Mouse (Mus musculus) neural tube, embryonic 13.5 days (tissue): ENCODE measurements around the gene Pgrmc2. TPM values are rescaled to one million over a fixed set of nuclear protein-coding genes. Genes with fewer than 3 reads are reported as not detected.

Source experiments
- ATAC-seq: fragments of 200-750 bp; cut with Nextera tagmentation; 2 replicates; pipeline ENCODE4 v1.8.0; 2017; ENCODE audit warnings: low read depth, mild to moderate bottlenecking, moderate TSS enrichment, moderate library complexity
- H3K27ac ChIP-seq: fragments of 300-500 bp; sonication (generic); replicated peaks from 2 replicates; pipeline ENCODE4 v1.5.1; 2015; ENCODE audit warnings: moderate library complexity, mild to moderate bottlenecking, inconsistent platforms
- H3K27me3 ChIP-seq: fragments of 300-500 bp; sonication (generic); 2 replicates; pipeline ENCODE4 v1.6.1; 2015; ENCODE audit warnings: mild to moderate bottlenecking, inconsistent platforms
- H3K36me3 ChIP-seq: fragments of 300-500 bp; sonication (generic); 2 replicates; pipeline ENCODE4 v1.6.1; 2015; ENCODE audit warnings: mild to moderate bottlenecking, inconsistent platforms
- H3K4me1 ChIP-seq: fragments of 300-500 bp; sonication (generic); replicated peaks from 2 replicates; pipeline ENCODE4 v1.6.1; 2015; ENCODE audit warnings: inconsistent platforms
- H3K4me2 ChIP-seq: fragments of 300-500 bp; sonication (generic); 2 replicates; pipeline ENCODE4 v1.6.1; 2015; ENCODE audit warnings: inconsistent platforms, mild to moderate bottlenecking, moderate library complexity
- H3K4me3 ChIP-seq: fragments of 300-500 bp; sonication (generic); 2 replicates; pipeline ENCODE4 v1.5.1; 2015; ENCODE audit warnings: mild to moderate bottlenecking, inconsistent platforms
- H3K9ac ChIP-seq: fragments of 300-500 bp; sonication (generic); 2 replicates; pipeline ENCODE4 v1.6.1; 2015; ENCODE audit warnings: moderate library complexity, mild to moderate bottlenecking, inconsistent platforms
- H3K9me3 ChIP-seq: fragments of 300-500 bp; sonication (generic); 2 replicates; pipeline ENCODE4 v1.6.1; 2016; ENCODE audit warnings: inconsistent platforms
- WGBS: fragments of 180-500 bp; shearing (Covaris S2); methylation state at CpG from one replicate; pipeline ENCODE4 v1.1.7; 2015; 5-methylcytosine and 5-hydroxymethylcytosine counted together
- polyA plus RNA-seq: library from polyadenylated mRNA; unstranded; fragments of >200 nt; fragmentation: Nextera tagmentation; extraction: Ambion mirVana; gene quantifications from 2 replicates; pipeline ENCODE4 v1.2.1, GENCODE M21; 2015

Gene Pgrmc2
- polyA plus RNA-seq, 1 experiment from 2014 or later = 33.2 TPM

GRCm38 (mm10) chr3:41061831-41062565, 20.8 kb downstream of the Pgrmc2 start:
- H3K4me2 ChIP-seq = no peak overlapping the region
- H3K9me3 ChIP-seq = no peaks in the 10 kb centered on the region
- H3K27me3 ChIP-seq = no peaks in the 10 kb centered on the region
- no peaks in the 10 kb centered on the region for H3K4me1 ChIP-seq
- 89% methylated on average over 3 of the region's 3 CpGs for WGBS
- peaks cover 28% of the 10 kb centered on the region for H3K36me3 ChIP-seq
- no peak overlapping the region for H3K9ac ChIP-seq
- ATAC-seq = no peak
- H3K27ac ChIP-seq = no peak overlapping the region
- no peak overlapping the region for H3K4me3 ChIP-seq

- H3K9ac ChIP-seq = no peak overlapping the region
- peaks cover 8% of the 10 kb centered on the region; the same call in 1 of the 2 replicates for H3K36me3 ChIP-seq
- H3K4me1 ChIP-seq = no peaks in the 10 kb centered on the region
- WGBS = 91% methylated on average over 3 of the region's 3 CpGs
- H3K4me2 ChIP-seq = no peak overlapping the region
- H3K27ac ChIP-seq = no peak overlapping the region
- no peaks in the 10 kb centered on the region for H3K27me3 ChIP-seq
- H3K9me3 ChIP-seq = no peaks in the 10 kb centered on the region; the same call in 1 of the 2 replicates
- no peak overlapping the region for H3K4me3 ChIP-seq
- ATAC-seq = no peak
Observed at GRCm38 (mm10) chr3:41059249-41059648, 23.6 kb downstream of the Pgrmc2 start.

GRCm38 (mm10) chr3:41058395-41058794, 24.5 kb downstream of the Pgrmc2 start:
- H3K27ac ChIP-seq = no peak overlapping the region
- WGBS = 70% methylated on average over 2 of the region's 2 CpGs
- no peak for ATAC-seq

GRCm38 (mm10) chr3:41053334-41053733, 29.5 kb downstream of the Pgrmc2 start:
- 94% methylated on average over 3 of the region's 3 CpGs for WGBS
- no peaks in the 10 kb centered on the region for H3K4me1 ChIP-seq
- no peak overlapping the region for H3K4me3 ChIP-seq
- no peaks in the 10 kb centered on the region for H3K36me3 ChIP-seq
- no peaks in the 10 kb centered on the region for H3K27me3 ChIP-seq
- H3K9ac ChIP-seq = no peak overlapping the region
- no peak overlapping the region for H3K27ac ChIP-seq
- ATAC-seq = no peak
- no peak overlapping the region for H3K4me2 ChIP-seq
- H3K9me3 ChIP-seq = no peaks in the 10 kb centered on the region; the same call in 1 of the 2 replicates

More at GRCm38 (mm10) chr3:41058395-41058794, 24.5 kb downstream of the Pgrmc2 start:
- H3K4me1 ChIP-seq = no peaks in the 10 kb centered on the region
- H3K9ac ChIP-seq = no peak overlapping the region
- H3K36me3 ChIP-seq = peaks cover under 1% of the 10 kb centered on the region; the same call in 1 of the 2 replicates
- H3K27me3 ChIP-seq = no peaks in the 10 kb centered on the region
- no peak overlapping the region for H3K4me2 ChIP-seq
- no peak overlapping the region for H3K4me3 ChIP-seq
- H3K9me3 ChIP-seq = no peaks in the 10 kb centered on the region; the same call in 1 of the 2 replicates

GRCm38 (mm10) chr3:41047838-41048237, 35.0 kb downstream of the Pgrmc2 start:
- no peak overlapping the region for H3K4me2 ChIP-seq
- H3K27me3 ChIP-seq = no peaks in the 10 kb centered on the region
- H3K9me3 ChIP-seq = no peaks in the 10 kb centered on the region
- H3K9ac ChIP-seq = no peak overlapping the region
- no peaks in the 10 kb centered on the region for H3K4me1 ChIP-seq
- no peak for ATAC-seq
- no peaks in the 10 kb centered on the region for H3K36me3 ChIP-seq
- H3K27ac ChIP-seq = no peak overlapping the region
- 92% methylated on average over 6 of the region's 6 CpGs for WGBS
- no peak overlapping the region for H3K4me3 ChIP-seq

- WGBS = 82% methylated on average over 11 of the region's 11 CpGs
- Histone ChIP-seq H3K9ac (no peak overlapping the region), H3K36me3 (no peaks in the 10 kb centered on the region), H3K4me3 (no peak overlapping the region), H3K4me1 (no peaks in the 10 kb centered on the region), H3K27ac (no peak overlapping the region), H3K9me3 (no peaks in the 10 kb centered on the region), H3K27me3 (no peaks in the 10 kb centered on the region), H3K4me2 (no peak overlapping the region)
- ATAC-seq = no peak
Observed at GRCm38 (mm10) chr3:41043756-41044354, 39.0 kb downstream of the Pgrmc2 start.

GRCm38 (mm10) chr3:41042195-41042938, 40.5 kb downstream of the Pgrmc2 start:
- no peak overlapping the region for H3K27ac ChIP-seq
- ATAC-seq = no peak
- WGBS = 84% methylated on average over 4 of the region's 4 CpGs
- no peaks in the 10 kb centered on the region for H3K36me3 ChIP-seq
- no peak overlapping the region for H3K4me3 ChIP-seq
- H3K27me3 ChIP-seq = no peaks in the 10 kb centered on the region
- no peak overlapping the region for H3K4me2 ChIP-seq
- H3K4me1 ChIP-seq = no peaks in the 10 kb centered on the region
- H3K9ac ChIP-seq = no peak overlapping the region
- no peaks in the 10 kb centered on the region for H3K9me3 ChIP-seq

- no peak overlapping the region for H3K9ac ChIP-seq
- H3K36me3 ChIP-seq = no peaks in the 10 kb centered on the region
- no peaks in the 10 kb centered on the region for H3K27me3 ChIP-seq
- ATAC-seq = no peak
- no peaks in the 10 kb centered on the region for H3K4me1 ChIP-seq
- no peak overlapping the region for H3K27ac ChIP-seq
- H3K9me3 ChIP-seq = no peaks in the 10 kb centered on the region
- no peak overlapping the region for H3K4me2 ChIP-seq
- H3K4me3 ChIP-seq = no peak overlapping the region
- WGBS = 79% methylated on average over 5 of the region's 5 CpGs
Observed at GRCm38 (mm10) chr3:41041241-41041640, 41.6 kb downstream of the Pgrmc2 start.

- no peak overlapping the region for H3K27ac ChIP-seq
- H3K4me3 ChIP-seq = no peak overlapping the region
- WGBS = 75% methylated on average over 5 of the region's 5 CpGs
- no peak overlapping the region for H3K9ac ChIP-seq
- no peaks in the 10 kb centered on the region for H3K9me3 ChIP-seq
- H3K4me2 ChIP-seq = no peak overlapping the region
- no peaks in the 10 kb centered on the region for H3K36me3 ChIP-seq
- no peaks in the 10 kb centered on the region for H3K27me3 ChIP-seq
- no peaks in the 10 kb centered on the region for H3K4me1 ChIP-seq
- ATAC-seq = no peak
Observed at GRCm38 (mm10) chr3:41038297-41038916, 44.4 kb downstream of the Pgrmc2 start.

- Histone ChIP-seq H3K36me3 (no peaks in the 10 kb centered on the region), H3K9ac (no peak overlapping the region), H3K9me3 (no peaks in the 10 kb centered on the region), H3K27me3 (no peaks in the 10 kb centered on the region), H3K27ac (no peak overlapping the region), H3K4me1 (no peaks in the 10 kb centered on the region), H3K4me2 (no peak overlapping the region), H3K4me3 (no peak overlapping the region)
- no peak for ATAC-seq
- WGBS = 82% methylated on average over 12 of the region's 12 CpGs
Observed at GRCm38 (mm10) chr3:41031286-41032210, 51.3 kb downstream of the Pgrmc2 start.

- no peak for ATAC-seq
- WGBS = 90% methylated on average over 1 of the region's 1 CpGs
- H3K27ac ChIP-seq = no peak overlapping the region
Observed at GRCm38 (mm10) chr3:41030705-41031104, 52.1 kb downstream of the Pgrmc2 start.

More at GRCm38 (mm10) chr3:41030705-41031104, 52.1 kb downstream of the Pgrmc2 start:
- H3K27me3 ChIP-seq = no peaks in the 10 kb centered on the region
- no peak overlapping the region for H3K4me3 ChIP-seq
- H3K36me3 ChIP-seq = no peaks in the 10 kb centered on the region
- no peak overlapping the region for H3K9ac ChIP-seq
- no peak overlapping the region for H3K4me2 ChIP-seq
- H3K4me1 ChIP-seq = no peaks in the 10 kb centered on the region
- H3K9me3 ChIP-seq = no peaks in the 10 kb centered on the region
